Mouse (Mus musculus) kidney, adult 2 months (tissue): ENCODE measurements around the gene Olfml2b.

ENCODE experiments used
- CTCF ChIP-seq: fragments of 200-500 bp; conservative IDR thresholded peaks from 2 replicates; pipeline ENCODE4 v1.5.1; 2011; ENCODE audit warnings: low read depth, mild to moderate bottlenecking, control low read depth, low read length, moderate library complexity, mixed read lengths; ENCODE audit not compliant: insufficient read depth, insufficient read length
- POLR2A ChIP-seq: fragments of 200-500 bp; IDR thresholded peaks from one replicate; pipeline ENCODE4 v1.6.1; 2011; ENCODE audit warnings: low read depth, low read length, control low read depth

DNA sequence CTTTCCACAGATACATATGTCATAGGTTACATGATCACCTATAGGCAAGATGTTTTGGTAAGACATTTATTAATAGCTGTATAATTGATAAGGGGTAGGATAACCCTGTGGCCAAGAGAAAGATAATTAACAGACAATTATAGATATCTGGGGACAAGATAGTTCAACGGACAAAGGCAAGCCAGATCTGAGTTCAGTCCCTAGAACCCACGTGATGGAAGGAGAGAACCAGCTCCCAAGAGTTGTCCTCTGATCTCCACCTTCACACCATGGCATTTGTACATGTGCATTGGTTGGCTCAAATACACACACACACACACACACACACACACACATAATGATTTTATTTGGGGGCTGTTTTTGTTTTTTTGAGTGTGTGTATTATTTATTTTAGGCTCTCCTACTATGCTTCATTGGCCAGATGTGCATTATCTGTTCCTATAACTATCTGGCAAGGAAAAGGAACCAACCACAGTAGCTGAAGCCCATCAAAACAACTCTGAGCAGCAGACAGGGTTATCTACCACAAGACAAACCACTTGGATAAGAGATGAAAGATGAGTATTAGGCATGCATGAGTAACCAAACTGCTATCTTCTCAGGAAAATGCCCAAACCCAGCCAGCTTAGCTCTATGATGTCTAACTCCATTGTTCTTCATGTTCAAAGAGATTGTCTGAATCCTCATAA, 24.5 kb upstream of the Olfml2b start:
- TF ChIP-seq POLR2A: no peak
- no peak for TF ChIP-seq CTCF
